Mouse (Mus musculus) testis, adult 2 months (tissue): ENCODE data around the gene Olfr622. TPM values are rescaled to one million over a fixed set of nuclear protein-coding genes. Genes with fewer than 3 reads are reported as not detected.

Source experiments
- H3K27ac ChIP-seq: fragments of 200-500 bp; 2 replicates; pipeline ENCODE4 v1.5.1; 2012; ENCODE audit warnings: low read depth, low read length; ENCODE audit not compliant: control insufficient read depth, insufficient read depth
- H3K27me3 ChIP-seq: fragments of 200-500 bp; 2 replicates; pipeline ENCODE4 v1.6.1; 2012; ENCODE audit warnings: mild to moderate bottlenecking, low read length, moderate library complexity; ENCODE audit not compliant: control insufficient read depth, insufficient read depth
- H3K36me3 ChIP-seq: fragments of 200-500 bp; 2 replicates; pipeline ENCODE4 v1.6.1; 2012; ENCODE audit warnings: mild to moderate bottlenecking, low read length; ENCODE audit not compliant: control insufficient read depth, insufficient read depth
- H3K4me1 ChIP-seq: fragments of 200-500 bp; 2 replicates; pipeline ENCODE4 v1.6.1; 2012; ENCODE audit warnings: low read length; ENCODE audit not compliant: control insufficient read depth, insufficient read depth
- H3K4me3 ChIP-seq: fragments of 200-500 bp; 2 replicates; pipeline ENCODE4 v1.5.1; 2012; ENCODE audit warnings: low read depth, mild to moderate bottlenecking, low read length, moderate library complexity, mixed read lengths; ENCODE audit not compliant: control insufficient read depth
- CTCF ChIP-seq: fragments of 200-500 bp; IDR thresholded peaks from 2 replicates; pipeline ENCODE4 v1.5.1; 2012; ENCODE audit warnings: low read depth, mild to moderate bottlenecking, inconsistent platforms, low read length, moderate library complexity; ENCODE audit not compliant: control insufficient read depth, insufficient read depth, insufficient replicate concordance
- POLR2A ChIP-seq: fragments of 200-500 bp; IDR thresholded peaks from 2 replicates; pipeline ENCODE4 v1.6.1; 2012; ENCODE audit warnings: low read depth, mild to moderate bottlenecking, inconsistent platforms, low read length, moderate library complexity; ENCODE audit not compliant: control insufficient read depth
- polyA plus RNA-seq: library from polyadenylated mRNA; depleted of rRNA; stranded (reverse); fragments of >200 nt; gene quantifications from 2 replicates; pipeline ENCODE4 v1.2.3, GENCODE M21; 2012; rRNA removed

Gene Olfr622
- not detected in 2 replicates for polyA plus RNA-seq

GRCm38 (mm10) chr7:103642602-103643001 is at the start of gene Olfr622:
Gene Olfr622, minus strand, starts transcription at chr7:103642702.
- H3K27ac ChIP-seq, result no peak within 1 kb of the TSS
- no peaks in the 10 kb centered on the region for H3K36me3 ChIP-seq
- no peaks in the 10 kb centered on the region for H3K4me1 ChIP-seq
- no peak within 1 kb of the TSS for H3K4me3 ChIP-seq
- H3K27me3 ChIP-seq, result no peaks in the 10 kb centered on the region
- TF ChIP-seq POLR2A, result no peak
- no peak for TF ChIP-seq CTCF

- no peaks in the 10 kb centered on the region for H3K27me3 ChIP-seq
- H3K27ac ChIP-seq, result no peak within 1 kb of the TSS
- no peaks in the 10 kb centered on the region for H3K36me3 ChIP-seq
- TF ChIP-seq POLR2A, result no peak
- no peak for TF ChIP-seq CTCF
- H3K4me1 ChIP-seq, result no peaks in the 10 kb centered on the region
- no peak within 1 kb of the TSS for H3K4me3 ChIP-seq
Observed at GRCm38 (mm10) chr7:103682420-103682819, 39.9 kb upstream of the Olfr622 start, which contains the start of gene Olfr625-ps1. Gene Olfr625-ps1, plus strand, starts transcription at chr7:103682720.

GRCm38 (mm10) chr7:103671091-103671490 is 28.6 kb upstream of the Olfr622 start, which contains the start of gene Olfr624:
Gene Olfr624, minus strand, starts transcription at chr7:103671191.
- TF ChIP-seq CTCF, result no peak
- TF ChIP-seq POLR2A, result no peak
- Histone ChIP-seq H3K27me3 (no peaks in the 10 kb centered on the region), H3K36me3 (no peaks in the 10 kb centered on the region), H3K4me1 (no peaks in the 10 kb centered on the region), H3K27ac (no peak within 1 kb of the TSS), H3K4me3 (no peak within 1 kb of the TSS)

DNA sequence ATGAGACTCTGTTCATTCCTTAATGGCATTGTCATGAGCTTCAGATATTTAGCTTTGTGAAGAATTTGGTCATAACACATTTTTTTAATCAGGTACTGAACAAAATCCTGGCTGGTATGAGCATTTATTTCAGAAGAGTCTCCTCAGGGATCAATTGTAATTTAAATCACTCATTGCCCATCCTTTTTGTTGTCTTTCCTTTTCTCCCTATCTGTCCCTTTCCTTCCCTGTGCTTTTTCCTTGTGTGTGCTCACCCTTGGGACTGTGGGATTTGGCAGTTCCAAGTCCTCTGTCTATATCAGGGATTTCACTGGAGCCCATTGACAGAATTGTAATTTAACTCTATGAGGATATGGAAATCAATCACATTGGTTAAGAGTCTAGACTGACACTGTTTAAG is 21.1 kb upstream of the Olfr622 start, which contains the start of gene Olfr623:
TSS of gene Olfr623 (minus strand) at position 101 of the 400 bp plus-strand sequence.
- no peaks in the 10 kb centered on the region for H3K27me3 ChIP-seq
- no peak within 1 kb of the TSS for H3K27ac ChIP-seq
- H3K36me3 ChIP-seq, result no peaks in the 10 kb centered on the region
- no peaks in the 10 kb centered on the region for H3K4me1 ChIP-seq
- no peak for TF ChIP-seq CTCF
- no peak for TF ChIP-seq POLR2A
- no peak within 1 kb of the TSS for H3K4me3 ChIP-seq

- H3K36me3 ChIP-seq, result no peaks in the 10 kb centered on the region
- H3K4me1 ChIP-seq, result no peaks in the 10 kb centered on the region
- H3K27ac ChIP-seq, result no peak overlapping the region
- no peak overlapping the region for H3K4me3 ChIP-seq
- TF ChIP-seq CTCF (no peak), POLR2A (no peak)
- no peaks in the 10 kb centered on the region for H3K27me3 ChIP-seq
Observed at GRCm38 (mm10) chr7:103644070-103644469, 1.6 kb upstream of the Olfr622 start.

DNA sequence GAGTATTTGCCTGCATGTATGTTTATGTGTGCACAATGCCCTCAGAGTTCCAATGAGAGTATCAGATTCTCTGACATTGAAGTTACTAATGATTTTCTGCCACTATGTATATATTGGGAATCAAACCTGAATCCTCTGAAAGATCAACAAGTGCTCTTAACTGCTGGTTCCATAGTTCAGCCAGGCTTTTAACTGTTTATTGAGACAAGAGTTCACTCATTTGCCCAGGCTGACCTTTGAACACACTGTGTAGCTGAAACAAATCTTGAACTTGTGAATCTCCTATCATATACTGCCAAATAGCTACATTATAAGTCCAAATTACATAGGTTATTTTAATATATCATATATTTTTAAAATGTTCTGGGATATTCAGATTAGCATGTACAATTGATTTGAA is 5.7 kb downstream of the Olfr622 start:
- TF ChIP-seq CTCF (no peak), POLR2A (no peak)
- no peaks in the 10 kb centered on the region for H3K36me3 ChIP-seq
- no peaks in the 10 kb centered on the region for H3K27me3 ChIP-seq
- no peaks in the 10 kb centered on the region for H3K4me1 ChIP-seq
- no peak overlapping the region for H3K4me3 ChIP-seq
- no peak overlapping the region for H3K27ac ChIP-seq

- no peaks in the 10 kb centered on the region for H3K4me1 ChIP-seq
- TF ChIP-seq CTCF (no peak), POLR2A (no peak)
- no peaks in the 10 kb centered on the region for H3K27me3 ChIP-seq
- no peak within 1 kb of the TSS for H3K27ac ChIP-seq
- H3K36me3 ChIP-seq, result no peaks in the 10 kb centered on the region
- no peak within 1 kb of the TSS for H3K4me3 ChIP-seq
Observed at GRCm38 (mm10) chr7:103612434-103612833, 30.1 kb downstream of the Olfr622 start, which contains the start of gene Olfr620. Gene Olfr620, minus strand, starts transcription at chr7:103612534.

DNA sequence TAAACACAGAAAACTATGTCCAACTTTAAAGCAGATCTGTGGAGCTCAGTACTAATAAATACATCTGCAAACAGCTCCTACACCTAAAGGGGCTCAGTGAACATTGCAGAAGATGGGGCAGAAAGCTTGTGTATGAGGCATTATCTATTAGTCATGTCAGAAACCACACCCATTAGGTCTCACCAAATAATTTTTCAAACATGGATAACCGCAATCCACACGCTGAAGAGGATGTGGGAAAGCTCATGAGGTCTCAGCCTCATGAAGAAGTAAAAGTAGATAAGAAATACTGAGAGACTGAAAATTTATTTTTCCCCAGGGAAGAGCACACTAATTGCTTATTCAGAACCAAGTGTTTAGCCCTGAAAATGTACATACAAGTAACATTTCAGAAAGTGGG is 35.1 kb downstream of the Olfr622 start:
- Histone ChIP-seq H3K4me1 (no peaks in the 10 kb centered on the region), H3K27me3 (no peaks in the 10 kb centered on the region), H3K36me3 (no peaks in the 10 kb centered on the region), H3K4me3 (no peak overlapping the region), H3K27ac (no peak overlapping the region)
- no peak for TF ChIP-seq POLR2A
- no peak for TF ChIP-seq CTCF
